Mouse (Mus musculus) right cerebral cortex, postnatal 14 days (tissue): Measurements from ENCODE around the gene Rftn1.

ENCODE experiments used
- DNase-seq: peaks from one replicate; pipeline ENCODE4 v3.0.0; 2022

Rftn1 gene

GRCm38 (mm10) chr17:50010096-50010495, 180.4 kb downstream of the Rftn1 start:
- no peak for DNase-seq

- no peak for DNase-seq
These were observed 183.6 kb downstream of the Rftn1 start for GRCm38 (mm10) chr17:50006721-50007351.

GRCm38 (mm10) chr17:50006338-50006720, 184.1 kb downstream of the Rftn1 start:
- DNase-seq, result no peak

GRCm38 (mm10) chr17:50003156-50003555, 187.3 kb downstream of the Rftn1 start:
- no peak for DNase-seq

- no peak for DNase-seq
These were observed 188.3 kb downstream of the Rftn1 start for GRCm38 (mm10) chr17:50002171-50002570.

GRCm38 (mm10) chr17:50001754-50002153, 188.7 kb downstream of the Rftn1 start:
- no peak for DNase-seq

GRCm38 (mm10) chr17:50000580-50000979, 189.9 kb downstream of the Rftn1 start:
- no peak for DNase-seq

GRCm38 (mm10) chr17:49996626-49997152, 193.8 kb downstream of the Rftn1 start:
- no peak for DNase-seq

- no peak for DNase-seq
These were observed 194.4 kb downstream of the Rftn1 start for GRCm38 (mm10) chr17:49996097-49996496.

- DNase-seq, result no peak
These were observed 195.2 kb downstream of the Rftn1 start for GRCm38 (mm10) chr17:49995226-49995625.

- DNase-seq, result no peak
These were observed 196.8 kb downstream of the Rftn1 start for GRCm38 (mm10) chr17:49993631-49994030.

GRCm38 (mm10) chr17:49992625-49993603, 197.6 kb downstream of the Rftn1 start:
- DNase-seq, result no peak

GRCm38 (mm10) chr17:49989583-49989982, 200.9 kb downstream of the Rftn1 start:
- DNase-seq, result no peak

GRCm38 (mm10) chr17:49987095-49987494, 203.4 kb downstream of the Rftn1 start:
- no peak for DNase-seq

GRCm38 (mm10) chr17:49983478-49983877, 207.0 kb downstream of the Rftn1 start:
- DNase-seq, result no peak

GRCm38 (mm10) chr17:49982611-49983390, 207.7 kb downstream of the Rftn1 start:
- no peak for DNase-seq

GRCm38 (mm10) chr17:49981591-49981990, 208.9 kb downstream of the Rftn1 start:
- no peak for DNase-seq

GRCm38 (mm10) chr17:49979761-49980285, 210.7 kb downstream of the Rftn1 start:
- no peak for DNase-seq

- DNase-seq, result no peak
These were observed 213.1 kb downstream of the Rftn1 start for GRCm38 (mm10) chr17:49977424-49977790.

GRCm38 (mm10) chr17:49976678-49977423, 213.6 kb downstream of the Rftn1 start:
- no peak for DNase-seq

GRCm38 (mm10) chr17:49975481-49975880, 215.0 kb downstream of the Rftn1 start:
- DNase-seq, result no peak

- DNase-seq, result no peak
These were observed 215.5 kb downstream of the Rftn1 start for GRCm38 (mm10) chr17:49974996-49975395.
